Mouse (Mus musculus) neural tube, embryonic 15.5 days (tissue): ENCODE data around the gene Patj. TPM values are rescaled to one million over a fixed set of nuclear protein-coding genes. Genes with fewer than 3 reads are reported as not detected.

ENCODE experiments used
- ATAC-seq: fragments of 200-750 bp; cut with Nextera tagmentation; 2 replicates; pipeline ENCODE4 v1.8.0; 2017; ENCODE audit warnings: mild to moderate bottlenecking, moderate TSS enrichment, moderate library complexity; ENCODE audit not compliant: low FRiP score
- H3K27ac ChIP-seq: fragments of 300-500 bp; sonication (generic); replicated peaks from 2 replicates; pipeline ENCODE4 v1.5.1; 2015; ENCODE audit warnings: mild to moderate bottlenecking, inconsistent platforms
- H3K27me3 ChIP-seq: fragments of 300-500 bp; sonication (generic); replicated peaks from 2 replicates; pipeline ENCODE4 v1.6.1; 2015; ENCODE audit warnings: inconsistent platforms
- H3K36me3 ChIP-seq: fragments of 300-500 bp; sonication (generic); 2 replicates; pipeline ENCODE4 v1.6.1; 2015; ENCODE audit warnings: inconsistent platforms
- H3K4me1 ChIP-seq: fragments of 300-500 bp; sonication (generic); 2 replicates; pipeline ENCODE4 v1.6.1; 2015; ENCODE audit warnings: inconsistent platforms
- H3K4me2 ChIP-seq: fragments of 300-500 bp; sonication (generic); 2 replicates; pipeline ENCODE4 v1.6.1; 2015; ENCODE audit warnings: inconsistent platforms, mild to moderate bottlenecking, moderate library complexity
- H3K4me3 ChIP-seq: fragments of 300-500 bp; sonication (generic); replicated peaks from 2 replicates; pipeline ENCODE4 v1.5.1; 2015; ENCODE audit warnings: mild to moderate bottlenecking, inconsistent platforms
- H3K9ac ChIP-seq: fragments of 300-500 bp; sonication (generic); replicated peaks from 2 replicates; pipeline ENCODE4 v1.6.1; 2015; ENCODE audit warnings: mild to moderate bottlenecking, inconsistent platforms
- H3K9me3 ChIP-seq: fragments of 300-500 bp; sonication (generic); replicated peaks from 2 replicates; pipeline ENCODE4 v1.6.1; 2016; ENCODE audit warnings: inconsistent platforms
- WGBS: fragments of 180-500 bp; shearing (Covaris S2); methylation state at CpG from one replicate; pipeline ENCODE4 v1.1.7; 2015; ENCODE audit warnings: mixed read lengths; 5-methylcytosine and 5-hydroxymethylcytosine counted together
- microRNA-seq: library from miRNA; unstranded; fragments of <30 nt; microRNA quantifications from one replicate; pipeline ENCODE4, GENCODE M21; 2017
- polyA plus RNA-seq: library from polyadenylated mRNA; unstranded; fragments of >200 nt; fragmentation: Nextera tagmentation; extraction: Ambion mirVana; gene quantifications from 2 replicates; pipeline ENCODE4 v1.2.1, GENCODE M21; 2015

Gene Patj
- polyA plus RNA-seq, 1 experiment from 2014 or later: 7.1 TPM

DNA sequence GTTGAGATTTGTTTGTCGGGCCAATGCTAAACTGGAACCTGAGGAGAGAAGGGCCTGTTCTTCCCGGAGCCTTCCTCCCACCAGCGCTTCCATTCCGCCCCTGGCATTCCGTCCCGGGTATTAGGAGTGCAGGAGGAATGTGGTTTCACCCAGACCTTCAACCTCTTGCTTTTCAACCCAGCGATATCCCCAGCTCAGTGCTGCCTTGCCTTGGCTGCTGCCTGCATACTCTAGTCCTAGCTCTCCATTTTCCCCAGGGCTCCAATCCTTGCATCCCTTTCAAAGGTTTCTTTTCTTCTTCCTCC lies 348.3 kb downstream of the Patj start:
- H3K4me1 ChIP-seq: peaks cover 10% of the 10 kb centered on the region
- no peaks in the 10 kb centered on the region for H3K36me3 ChIP-seq
- H3K9me3 ChIP-seq: no peaks in the 10 kb centered on the region
- no peak overlapping the region for H3K4me2 ChIP-seq
- H3K27me3 ChIP-seq: no peaks in the 10 kb centered on the region
- WGBS: 30% methylated on average over 7 of the region's 7 CpGs
- no peak overlapping the region for H3K4me3 ChIP-seq
- H3K27ac ChIP-seq: peak overlapping the region; percentile 51; the same call in 1 of the 2 replicates
- no peak overlapping the region for H3K9ac ChIP-seq
- ATAC-seq: no peak

DNA sequence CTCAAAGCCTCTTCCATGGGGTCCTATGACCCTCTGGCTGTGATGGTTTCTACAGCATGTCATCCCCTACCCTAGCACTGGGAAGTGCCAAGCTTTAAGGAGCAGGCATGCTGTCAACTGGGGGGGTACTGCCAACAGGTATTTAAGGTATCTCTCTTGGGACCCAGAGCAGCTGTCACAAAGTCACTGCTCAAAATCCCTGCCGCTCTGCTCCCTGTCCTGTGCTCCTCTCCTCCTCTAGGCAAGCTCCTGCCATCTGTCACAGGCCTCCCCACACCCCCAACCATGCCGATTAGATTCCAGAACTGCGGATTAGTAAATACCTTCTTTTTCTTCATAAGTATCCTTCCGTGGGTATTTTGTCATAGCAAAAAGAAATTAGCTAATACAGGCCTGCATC lies 358.9 kb downstream of the Patj start:
- Histone ChIP-seq H3K36me3 (no peaks in the 10 kb centered on the region), H3K4me2 (no peak overlapping the region), H3K4me3 (no peak overlapping the region), H3K27ac (no peak overlapping the region), H3K4me1 (peaks cover 15% of the 10 kb centered on the region), H3K9ac (no peak overlapping the region), H3K9me3 (no peaks in the 10 kb centered on the region), H3K27me3 (no peaks in the 10 kb centered on the region)
- WGBS: 67% methylated on average over 4 of the region's 4 CpGs
- no peak for ATAC-seq

DNA sequence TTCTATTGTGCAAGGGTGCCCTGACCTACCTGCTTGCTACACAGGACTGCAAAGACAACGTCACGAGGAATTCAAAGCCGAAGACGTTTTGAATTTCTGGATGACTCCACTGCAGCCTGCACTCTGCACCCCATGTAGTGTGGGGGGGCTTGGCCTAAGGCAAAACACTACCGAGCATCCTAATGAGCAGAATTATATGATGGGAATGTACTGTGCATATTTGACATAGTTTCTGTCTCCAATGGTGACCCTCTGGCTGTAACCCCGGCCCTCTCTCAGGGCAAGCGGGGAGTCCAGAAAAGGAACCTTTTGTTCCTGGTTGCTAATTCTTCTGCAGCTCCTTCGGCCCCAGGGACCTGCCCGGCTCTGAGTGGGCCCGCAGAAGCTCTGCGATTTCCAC lies 360.6 kb downstream of the Patj start:
- WGBS: 36% methylated on average over 11 of the region's 11 CpGs
- Histone ChIP-seq H3K36me3 (no peaks in the 10 kb centered on the region), H3K9me3 (no peaks in the 10 kb centered on the region), H3K9ac (no peak overlapping the region), H3K4me1 (peaks cover 15% of the 10 kb centered on the region), H3K4me3 (no peak overlapping the region), H3K4me2 (no peak overlapping the region), H3K27ac (no peak overlapping the region), H3K27me3 (no peaks in the 10 kb centered on the region)
- ATAC-seq: no peak

DNA sequence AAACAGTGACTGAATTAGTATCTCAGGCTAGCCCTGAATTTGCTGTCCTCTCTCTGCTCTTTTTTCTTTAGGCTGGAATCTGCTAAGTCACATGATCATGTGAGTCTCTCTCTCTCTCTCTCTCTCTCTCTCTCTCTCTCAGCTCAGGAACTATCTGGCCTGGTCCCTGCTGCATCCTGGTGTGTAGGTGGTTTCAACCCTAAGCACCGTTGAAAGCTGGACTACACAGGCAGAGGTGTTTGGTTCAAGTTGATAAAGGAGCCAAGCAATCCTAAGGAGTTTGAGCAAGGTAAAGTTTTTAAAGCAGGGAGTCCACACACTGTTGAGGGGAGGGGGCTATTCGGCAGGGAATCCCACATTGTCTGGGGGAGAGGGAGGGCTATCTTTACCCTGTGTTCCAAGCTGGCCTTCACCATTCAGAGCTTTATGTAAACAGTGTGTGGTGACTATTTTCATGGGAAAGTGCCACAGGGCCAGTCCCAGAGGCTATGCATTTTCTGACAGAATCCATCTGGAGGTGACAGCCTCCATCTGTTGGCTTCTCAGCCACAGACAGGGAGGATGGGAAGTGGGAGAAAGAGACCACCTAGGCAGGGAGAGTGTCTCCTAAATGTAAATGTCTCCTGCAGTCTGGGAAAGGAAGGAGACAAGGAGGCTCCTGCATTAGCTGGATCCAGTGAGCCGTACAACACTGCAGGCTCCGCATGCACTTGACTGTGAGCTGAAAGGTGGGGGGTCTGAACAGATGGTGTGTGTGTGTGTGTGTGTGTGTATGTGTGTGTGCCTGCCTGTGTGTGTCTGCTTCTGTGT lies 362.6 kb downstream of the Patj start:
- Histone ChIP-seq H3K4me3 (no peak overlapping the region), H3K9ac (no peak overlapping the region), H3K27me3 (no peaks in the 10 kb centered on the region), H3K9me3 (no peaks in the 10 kb centered on the region), H3K27ac (0 out of 2 replicates have a peak overlapping the region, but pooled peaks have one; percentile 18), H3K36me3 (no peaks in the 10 kb centered on the region), H3K4me1 (peaks cover 15% of the 10 kb centered on the region), H3K4me2 (no peak overlapping the region)
- ATAC-seq: peak; percentile 56
- 54% methylated on average over 4 of the region's 4 CpGs for WGBS

DNA sequence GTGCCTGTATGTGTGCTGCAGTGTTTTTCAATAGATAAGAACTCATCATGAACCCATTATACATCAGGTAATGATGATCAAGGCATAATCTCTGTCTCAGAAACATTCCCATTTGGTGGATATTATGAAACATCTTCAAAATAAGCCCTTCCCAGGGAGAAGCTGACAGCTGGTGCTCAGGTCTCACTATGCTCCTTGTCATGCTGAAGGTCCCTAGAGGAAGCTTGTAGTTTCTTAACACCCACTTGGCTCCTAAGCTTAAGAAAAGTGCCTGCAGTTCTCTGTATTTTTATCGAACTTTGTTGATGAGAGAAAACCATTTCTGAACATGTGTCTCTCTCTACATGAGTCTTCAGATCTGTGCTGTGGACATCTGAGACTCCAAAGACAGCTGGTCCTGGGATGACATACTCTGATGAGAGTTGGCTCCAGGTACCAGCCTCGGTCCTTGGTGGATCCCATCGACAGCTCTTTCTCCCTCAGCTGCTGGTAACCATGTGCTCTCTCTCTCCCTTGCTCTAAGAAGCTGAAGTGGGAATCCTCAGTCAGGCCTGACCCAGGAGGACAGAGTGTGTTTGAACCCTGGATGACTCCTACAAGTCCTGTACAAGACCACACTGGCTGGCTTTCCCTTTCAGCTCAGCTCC lies 363.4 kb downstream of the Patj start:
- no peaks in the 10 kb centered on the region for H3K27me3 ChIP-seq
- peaks cover 15% of the 10 kb centered on the region for H3K4me1 ChIP-seq
- H3K4me2 ChIP-seq: no peak overlapping the region
- H3K9ac ChIP-seq: no peak overlapping the region
- no peak overlapping the region for H3K27ac ChIP-seq
- H3K36me3 ChIP-seq: no peaks in the 10 kb centered on the region
- H3K9me3 ChIP-seq: no peaks in the 10 kb centered on the region
- no peak; the same call in 1 of the 2 replicates for ATAC-seq
- no peak overlapping the region for H3K4me3 ChIP-seq
- 84% methylated on average over 3 of the region's 3 CpGs for WGBS

DNA sequence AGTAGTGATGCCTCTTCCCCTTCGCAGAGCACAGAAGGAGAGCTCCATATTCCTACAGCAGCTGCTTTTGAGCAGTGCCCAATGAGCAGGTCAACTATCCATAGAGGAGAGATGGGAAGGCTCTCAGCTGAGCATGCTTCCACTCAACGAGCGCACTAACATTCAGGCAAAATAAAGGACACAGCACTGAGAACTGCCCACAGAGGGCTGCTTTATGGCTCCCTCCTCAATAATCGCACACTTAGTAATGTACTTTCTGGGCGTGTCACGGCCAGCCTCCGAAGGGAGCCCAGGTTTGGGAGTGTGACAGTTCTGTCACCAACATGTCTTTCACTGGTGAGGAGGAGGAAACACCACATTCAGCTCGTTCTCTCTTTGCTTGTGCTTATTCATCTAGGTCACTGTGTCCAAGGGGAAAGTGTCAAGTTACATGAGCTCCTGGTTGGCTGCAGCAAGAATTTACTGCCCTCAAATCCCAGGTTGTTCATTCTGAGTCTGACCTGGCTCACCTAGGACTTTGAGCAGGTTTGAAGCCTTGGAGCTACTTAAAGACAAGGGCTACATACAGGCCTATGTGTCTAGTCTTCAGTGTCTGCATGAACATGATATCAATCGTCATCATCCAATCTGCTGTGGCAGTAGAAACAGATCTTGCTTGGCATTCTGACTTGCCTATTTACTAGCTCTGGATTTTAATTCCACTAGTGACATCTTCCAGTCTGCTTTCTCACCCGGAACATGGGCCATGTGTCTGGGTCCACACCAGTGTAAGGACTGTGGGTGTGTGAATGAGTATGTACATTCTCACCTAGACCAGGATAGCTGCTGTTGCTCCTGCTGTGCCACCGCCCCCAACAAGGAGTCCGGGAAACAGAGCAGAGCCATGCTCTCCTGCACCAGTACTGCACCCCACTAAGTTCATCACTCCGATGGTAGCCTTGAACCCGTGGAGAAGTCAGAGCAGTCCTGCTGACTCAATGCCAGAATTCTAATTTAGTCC lies 371.8 kb downstream of the Patj start:
- no peaks in the 10 kb centered on the region for H3K9me3 ChIP-seq
- no peak overlapping the region for H3K27ac ChIP-seq
- H3K27me3 ChIP-seq: no peaks in the 10 kb centered on the region
- no peak overlapping the region for H3K4me3 ChIP-seq
- no peaks in the 10 kb centered on the region for H3K4me1 ChIP-seq
- H3K36me3 ChIP-seq: no peaks in the 10 kb centered on the region
- WGBS: 73% methylated on average over 14 of the region's 14 CpGs
- no peak overlapping the region for H3K4me2 ChIP-seq
- no peak overlapping the region for H3K9ac ChIP-seq
- no peak for ATAC-seq

Small RNA genes lying within 50 kb of the gene (microRNA-seq; reads per million reads assigned to microRNA genes)
- not detected for gene Gm22625
- gene Gm26154: not detected

Other genes starting within 250 kb of the Patj start
- gene Tm2d1, start 12.5 kb upstream of the Patj start, polyA plus RNA-seq: 127 and 151 TPM in 2 replicates